Mouse (Mus musculus) embryo, embryonic 10 days (tissue): ENCODE results near the gene Agbl4.

Experiments
- DNase-seq: peaks from one replicate; pipeline ENCODE4 v3.0.0-alpha.2; 2015; ENCODE audit warnings: low spot score

Gene Agbl4

GRCm38 (mm10) chr4:111583562-111584237 lies 1186.2 kb downstream of the Agbl4 start:
- DNase-seq = no peak

DNA sequence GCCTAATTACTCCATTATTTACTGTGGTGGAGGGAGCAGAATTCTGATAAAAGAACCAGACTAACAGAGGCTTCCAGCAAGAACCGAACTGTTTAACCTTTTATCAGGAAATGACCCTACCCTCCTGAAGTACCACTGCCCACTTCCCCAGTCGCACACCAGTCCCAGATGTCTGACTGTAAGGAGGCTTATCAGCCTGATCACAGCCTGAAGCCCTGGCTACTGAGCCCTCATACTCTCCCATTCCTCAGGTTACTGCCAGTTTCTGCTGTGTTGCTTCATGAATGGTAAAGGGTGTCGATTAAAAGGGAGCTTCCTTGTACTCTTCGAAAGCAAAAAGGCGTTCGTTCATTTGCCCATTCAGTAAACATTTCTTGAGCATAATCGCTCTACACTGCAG lies 1186.8 kb downstream of the Agbl4 start:
- no peak for DNase-seq

- DNase-seq = no peak
Observed at GRCm38 (mm10) chr4:111588211-111588610, 1190.8 kb downstream of the Agbl4 start.

DNA sequence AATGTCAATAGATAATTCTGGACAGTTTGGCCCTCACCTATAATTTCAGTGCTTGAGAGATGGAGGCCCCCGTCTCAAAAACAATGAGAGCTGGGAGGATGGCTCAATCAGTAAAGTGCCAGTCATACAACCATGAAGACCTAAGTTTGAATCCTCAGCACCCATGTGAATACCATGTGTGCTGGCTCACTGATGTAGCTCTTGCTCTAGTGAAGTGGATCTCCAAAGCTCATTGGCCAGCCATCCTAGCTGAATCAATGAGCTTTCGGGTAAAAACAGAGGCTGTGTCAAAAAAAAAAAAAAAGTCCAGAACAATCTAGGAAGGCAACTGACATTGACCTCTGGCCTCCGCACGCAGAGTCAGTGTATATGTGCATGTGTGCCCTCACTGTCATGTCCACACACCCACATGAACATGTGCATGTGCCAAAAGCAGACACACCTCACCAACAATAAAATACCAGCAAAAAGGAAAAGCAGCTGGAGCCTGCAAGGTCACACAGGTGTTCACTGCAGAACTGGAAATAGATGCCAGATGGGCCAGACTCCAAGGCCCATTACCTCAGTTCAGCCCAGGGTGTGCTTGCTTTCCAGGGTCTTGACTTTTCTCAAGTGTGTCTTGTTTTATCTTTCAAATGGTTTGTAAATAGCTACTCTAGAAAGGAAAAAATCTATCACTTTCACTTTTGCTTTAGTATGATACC lies 1192.2 kb downstream of the Agbl4 start:
- no peak for DNase-seq

DNA sequence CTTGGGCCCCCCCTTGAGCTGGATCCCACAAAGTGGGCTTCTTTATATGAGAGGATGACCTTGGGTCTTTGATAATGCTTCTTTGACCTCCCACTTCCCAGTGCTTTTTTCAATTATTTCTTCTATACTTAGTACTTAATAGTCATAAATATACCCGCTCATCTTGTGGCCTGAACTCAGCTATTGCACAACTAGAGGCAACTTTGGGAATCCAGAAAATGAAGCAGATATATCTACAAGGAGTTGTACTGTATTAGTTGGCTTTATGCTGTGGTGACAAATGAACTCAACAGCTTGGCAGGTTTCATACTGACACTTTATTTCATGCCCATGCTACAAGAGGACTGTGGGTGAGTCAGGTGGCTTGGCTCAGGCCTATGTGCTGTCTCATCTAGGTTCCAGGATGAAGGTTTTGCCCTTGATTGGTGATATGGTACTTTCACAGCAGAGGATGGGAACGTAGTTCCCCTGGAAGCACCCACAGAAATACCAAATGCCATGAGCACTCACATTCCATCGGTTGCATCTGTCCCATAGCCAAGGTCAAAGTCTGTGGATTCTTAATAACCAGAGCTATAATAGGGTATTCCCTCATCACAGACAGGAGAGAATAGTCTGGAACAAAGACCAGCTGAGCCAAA lies 1197.3 kb downstream of the Agbl4 start:
- DNase-seq = no peak

GRCm38 (mm10) chr4:111597249-111597661 lies 1199.8 kb downstream of the Agbl4 start:
- DNase-seq = no peak

- no peak for DNase-seq
Observed at GRCm38 (mm10) chr4:111597986-111598385, 1200.5 kb downstream of the Agbl4 start.

- DNase-seq = no peak
Observed at GRCm38 (mm10) chr4:111603194-111603593, 1205.7 kb downstream of the Agbl4 start.

DNA sequence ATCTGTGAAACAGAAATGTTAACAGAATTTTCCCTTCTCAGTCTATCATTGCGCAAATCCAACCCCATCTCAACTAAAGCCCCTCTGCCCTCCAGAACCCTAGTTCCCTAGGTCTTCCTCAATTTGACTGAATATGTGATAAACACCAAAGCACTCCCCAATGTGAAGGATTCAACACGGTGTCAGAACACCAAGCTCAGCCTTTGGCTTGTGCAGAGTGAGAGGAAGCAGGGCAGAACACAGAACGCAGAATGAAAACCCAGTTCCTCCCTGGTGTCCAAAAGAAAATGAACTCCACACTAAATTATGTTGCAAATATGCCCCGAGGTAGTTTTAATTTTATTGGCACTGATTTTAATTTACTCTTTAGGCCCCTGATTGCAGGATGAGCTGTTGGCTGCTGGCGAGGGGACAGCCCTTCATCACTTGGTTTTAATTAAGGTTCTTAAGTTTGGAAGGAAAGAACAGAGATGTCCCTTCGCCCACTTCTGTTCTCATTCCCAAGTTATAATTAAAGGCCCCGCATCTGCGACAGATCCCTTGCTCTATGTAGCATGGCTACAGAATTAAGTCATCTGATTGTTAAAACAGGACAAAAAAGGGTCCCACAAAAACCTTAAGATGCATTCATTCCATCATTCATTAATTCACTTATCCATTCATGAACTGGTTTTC lies 1210.5 kb downstream of the Agbl4 start:
- DNase-seq = no peak

DNA sequence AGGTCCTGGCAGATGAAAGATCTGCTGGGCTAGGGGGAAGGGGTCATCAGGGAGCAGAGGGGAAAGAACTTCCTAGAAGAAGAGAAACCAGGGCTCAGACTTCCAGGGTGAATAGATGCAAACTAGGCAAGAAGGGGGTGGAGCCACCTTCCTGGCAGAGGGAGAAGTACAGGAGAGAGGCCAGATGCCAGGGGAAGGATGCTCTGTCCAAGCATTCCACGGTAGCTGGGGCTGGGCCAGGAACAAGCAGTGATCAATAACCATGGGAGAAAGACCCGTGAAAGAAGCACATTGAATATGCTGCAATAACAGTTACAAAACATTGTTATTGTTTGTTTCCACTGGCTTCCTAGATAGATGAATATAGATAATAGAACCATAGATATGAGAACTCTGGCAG lies 1224.4 kb downstream of the Agbl4 start:
- DNase-seq = no peak

- no peak for DNase-seq
Observed at GRCm38 (mm10) chr4:111624914-111625313, 1227.5 kb downstream of the Agbl4 start.

GRCm38 (mm10) chr4:111626118-111626830 lies 1228.8 kb downstream of the Agbl4 start:
- peak; percentile 70 for DNase-seq

- DNase-seq = no peak
Observed at GRCm38 (mm10) chr4:111632615-111633014, 1235.2 kb downstream of the Agbl4 start.

DNA sequence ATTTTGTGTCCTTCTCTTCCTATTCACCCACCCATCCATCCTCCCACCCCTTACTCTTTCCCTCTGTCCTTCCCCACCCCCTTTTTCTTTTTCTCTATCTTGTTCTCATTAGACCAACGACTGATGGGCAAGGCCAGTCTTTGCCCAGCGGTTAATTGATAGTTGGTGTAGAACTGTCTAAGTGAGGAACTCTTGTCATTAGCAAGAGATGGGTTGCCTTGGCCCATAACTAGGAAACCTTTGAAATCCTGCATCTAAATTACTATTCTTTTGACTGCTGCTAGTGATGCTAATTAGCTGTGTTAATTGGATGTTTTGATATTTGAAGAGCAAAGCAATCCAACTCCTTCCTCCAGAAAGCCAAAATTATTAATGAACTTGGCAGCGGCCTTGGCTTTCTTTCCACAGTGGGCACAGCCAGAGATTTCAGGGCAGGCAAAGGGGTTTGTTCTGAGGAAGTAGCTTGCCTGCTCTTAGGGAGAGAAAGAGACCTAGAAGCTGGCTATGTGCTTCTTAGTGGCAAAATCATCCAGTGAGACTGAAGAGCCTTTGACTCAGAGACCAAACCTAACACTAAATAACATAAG lies 1238.2 kb downstream of the Agbl4 start:
- DNase-seq = no peak

- no peak for DNase-seq
Observed at GRCm38 (mm10) chr4:111638948-111639708, 1241.7 kb downstream of the Agbl4 start.

GRCm38 (mm10) chr4:111645117-111645830 lies 1247.8 kb downstream of the Agbl4 start:
- DNase-seq = no peak

DNA sequence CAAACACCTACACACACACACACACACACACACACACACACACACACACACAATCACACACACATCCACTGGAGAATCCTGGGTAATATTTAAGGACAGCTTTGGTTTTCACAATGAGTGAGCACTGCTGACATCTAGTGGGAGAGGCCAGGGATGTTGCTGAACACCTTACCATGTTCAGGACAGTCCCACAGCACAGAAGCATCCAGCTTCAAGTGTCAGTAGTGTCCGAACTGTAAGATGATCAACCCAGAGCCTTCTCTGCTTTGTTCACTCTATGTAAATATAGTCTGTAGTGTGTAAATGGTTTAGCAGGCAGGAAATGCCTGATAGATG lies 1248.3 kb downstream of the Agbl4 start:
- peak; percentile 62 for DNase-seq

DNA sequence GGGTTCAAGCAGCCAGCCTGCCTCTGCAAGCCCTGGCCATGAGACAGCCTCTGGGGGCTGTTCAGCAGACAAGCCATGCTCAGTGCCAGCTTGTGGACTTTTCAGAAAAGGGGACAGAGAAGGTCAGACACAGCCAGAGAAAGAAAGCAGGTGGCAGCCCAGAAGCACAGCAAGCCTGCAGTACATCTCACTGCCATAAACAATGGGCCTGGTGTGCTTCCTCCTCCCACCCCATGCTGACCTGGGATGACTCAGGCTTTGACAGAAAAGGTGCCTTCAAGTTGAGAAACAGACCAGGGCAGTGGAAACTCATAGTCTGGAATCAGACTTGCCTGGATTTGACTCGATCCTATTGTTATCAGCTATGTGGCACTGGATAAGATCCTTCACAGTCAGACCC lies 1256.0 kb downstream of the Agbl4 start:
- no peak for DNase-seq

GRCm38 (mm10) chr4:111663730-111664129 lies 1266.3 kb downstream of the Agbl4 start:
- DNase-seq = peak; percentile 50

DNA sequence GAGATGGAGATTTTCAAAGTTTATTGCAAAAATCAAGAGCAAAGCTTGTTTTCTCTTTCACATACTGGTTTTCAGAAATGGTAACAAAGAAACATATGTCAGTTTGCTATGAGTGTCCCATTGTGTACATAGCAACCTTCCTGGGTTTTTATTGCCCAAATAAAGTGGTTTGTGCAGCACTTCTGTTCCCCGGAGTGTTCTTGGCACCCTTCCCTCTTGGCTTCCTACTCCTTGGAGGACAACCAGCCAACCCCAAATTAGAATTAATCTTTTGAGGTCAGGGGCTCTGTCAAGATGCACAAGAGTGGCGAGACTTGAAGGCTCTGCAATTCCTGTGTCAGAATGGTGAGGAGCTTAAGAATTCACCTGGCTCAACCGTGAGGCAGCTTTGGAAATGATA lies 1266.7 kb downstream of the Agbl4 start:
- DNase-seq = no peak
